Mouse (Mus musculus) lung, postnatal 0 days (tissue): ENCODE measurements at regions not wholly inside any gene's neighbourhood (a gene's known extent, or its start where the extent isn't known, plus 50 kb on each side); places are given as distances from the start of the nearest gene placed in this dataset.
A peak's percentile ranks its signal among the peaks of the same experiment; 100 is the strongest.
"Not testable (repeated sequence)": the region's sequence is repeated elsewhere in the genome, so short reads cannot be mapped to it uniquely, and the experiment has no call there.

Experiments used
- ATAC-seq: fragments of 200-750 bp; cut with Nextera tagmentation; 2 replicates; pipeline ENCODE4 v1.8.0; 2017; ENCODE audit warnings: moderate library complexity
- DNase-seq: peaks from one replicate; pipeline ENCODE4 v3.0.0-alpha.2; 2016; ENCODE audit warnings: low spot score
- H3K27ac ChIP-seq: fragments of 300-500 bp; sonication (generic); 2 replicates; pipeline ENCODE4 v1.5.1; 2014; ENCODE audit warnings: antibody characterized with exemption, mild to moderate bottlenecking, low read length, mixed read lengths
- H3K27me3 ChIP-seq: fragments of 300-500 bp; sonication (generic); replicated peaks from 2 replicates; pipeline ENCODE4 v1.6.1; 2014; ENCODE audit warnings: low read length, mixed read lengths; ENCODE audit not compliant: insufficient read depth
- H3K36me3 ChIP-seq: fragments of 300-500 bp; sonication (generic); 2 replicates; pipeline ENCODE4 v1.6.1; 2014; ENCODE audit warnings: low read length, mixed read lengths; ENCODE audit not compliant: insufficient read depth
- H3K4me1 ChIP-seq: fragments of 300-500 bp; sonication (generic); 2 replicates; pipeline ENCODE4 v1.6.1; 2014; ENCODE audit warnings: antibody characterized with exemption, low read depth, low read length, mixed read lengths; ENCODE audit not compliant: insufficient read depth
- H3K4me2 ChIP-seq: fragments of 300-500 bp; sonication (generic); replicated peaks from 2 replicates; pipeline ENCODE4 v1.6.1; 2014; ENCODE audit warnings: low read depth, mild to moderate bottlenecking, low read length, moderate library complexity, mixed read lengths
- H3K4me3 ChIP-seq: fragments of 300-500 bp; sonication (generic); 2 replicates; pipeline ENCODE4 v1.5.1; 2014; ENCODE audit warnings: low read depth, low read length
- H3K9ac ChIP-seq: fragments of 300-500 bp; sonication (generic); replicated peaks from 2 replicates; pipeline ENCODE4 v1.6.1; 2014; ENCODE audit warnings: low read depth, mild to moderate bottlenecking
- H3K9me3 ChIP-seq: fragments of 300-500 bp; sonication (generic); 2 replicates; pipeline ENCODE4 v1.6.1; 2016; ENCODE audit warnings: low read length, mixed read lengths
- CTCF ChIP-seq: IDR thresholded peaks from 2 replicates; pipeline ENCODE4 v1.5.1; 2016; ENCODE audit warnings: antibody characterized with exemption, mild to moderate bottlenecking
- EP300 ChIP-seq: IDR thresholded peaks from 2 replicates; pipeline ENCODE4 v1.6.1; 2016; ENCODE audit warnings: antibody characterized with exemption, mild to moderate bottlenecking, control low read depth
- WGBS: fragments of 180-500 bp; shearing (Covaris S2); extraction: QIAGEN DNeasy Blood & Tissue Kit; methylation state at CpG from one replicate; pipeline ENCODE4 v1.1.7; 2014; 5-methylcytosine and 5-hydroxymethylcytosine counted together

GRCm38 (mm10) chr13:4790414-4790813 lies 181.4 kb upstream of the Akr1e1 start:
- no peak overlapping the region for H3K27ac ChIP-seq
- no peaks in the 10 kb centered on the region for H3K9me3 ChIP-seq
- H3K9ac ChIP-seq = no peak overlapping the region
- ATAC-seq (no peak), DNase-seq (peak; percentile 8)
- H3K4me3 ChIP-seq = no peak overlapping the region
- H3K36me3 ChIP-seq = no peaks in the 10 kb centered on the region
- no peak for TF ChIP-seq CTCF
- TF ChIP-seq EP300 = no peak
- WGBS = 66% methylated on average over 2 of the region's 2 CpGs
- no peak overlapping the region for H3K4me2 ChIP-seq
- no peaks in the 10 kb centered on the region for H3K27me3 ChIP-seq
- H3K4me1 ChIP-seq = no peaks in the 10 kb centered on the region

- ATAC-seq (no peak), DNase-seq (no peak)
- no peak overlapping the region for H3K4me2 ChIP-seq
- H3K27me3 ChIP-seq = no peaks in the 10 kb centered on the region
- H3K4me3 ChIP-seq = no peak overlapping the region
- no peak for TF ChIP-seq CTCF
- no peak for TF ChIP-seq EP300
- no peak overlapping the region for H3K9ac ChIP-seq
- no peaks in the 10 kb centered on the region for H3K36me3 ChIP-seq
- H3K9me3 ChIP-seq = no peaks in the 10 kb centered on the region
- H3K27ac ChIP-seq = no peak overlapping the region
- WGBS = 59% methylated on average over 3 of the region's 3 CpGs
- H3K4me1 ChIP-seq = no peaks in the 10 kb centered on the region
Measured at GRCm38 (mm10) chr13:4783290-4783689, 174.3 kb upstream of the Akr1e1 start.

GRCm38 (mm10) chr13:4778264-4778823 lies 169.4 kb upstream of the Akr1e1 start:
- not testable (repeated sequence) for H3K9me3 ChIP-seq, H3K27me3 ChIP-seq, H3K9ac ChIP-seq, H3K4me1 ChIP-seq, H3K36me3 ChIP-seq, H3K27ac ChIP-seq, ATAC-seq, DNase-seq, H3K4me2 ChIP-seq, H3K4me3 ChIP-seq
- WGBS = 75% methylated on average over 3 of the region's 3 CpGs

- H3K4me1 ChIP-seq = no peaks in the 10 kb centered on the region
- no peak overlapping the region for H3K4me3 ChIP-seq
- H3K27me3 ChIP-seq = no peaks in the 10 kb centered on the region
- H3K4me2 ChIP-seq = no peak overlapping the region
- H3K27ac ChIP-seq = no peak overlapping the region
- H3K9ac ChIP-seq = no peak overlapping the region
- peak; percentile 14; the same call in 1 of the 2 replicates for TF ChIP-seq EP300
- TF ChIP-seq CTCF = peak; percentile 85
- peak; percentile 56; the same call in 1 of the 2 replicates for ATAC-seq
- no peaks in the 10 kb centered on the region for H3K36me3 ChIP-seq
- DNase-seq = peak; percentile 78
- no peaks in the 10 kb centered on the region for H3K9me3 ChIP-seq
- WGBS = 29% methylated on average over 4 of the region's 4 CpGs
Measured at GRCm38 (mm10) chr13:4776855-4777254, 167.9 kb upstream of the Akr1e1 start.

- 63% methylated on average over 2 of the region's 2 CpGs for WGBS
- TF ChIP-seq EP300 (no peak), CTCF (no peak)
- H3K27ac ChIP-seq = peak overlapping the region; percentile 77
- DNase-seq (peak; percentile 50), ATAC-seq (no peak)
- H3K9ac ChIP-seq = no peak overlapping the region
- no peaks in the 10 kb centered on the region for H3K27me3 ChIP-seq
- H3K36me3 ChIP-seq = no peaks in the 10 kb centered on the region
- no peak overlapping the region for H3K4me3 ChIP-seq
- H3K4me2 ChIP-seq = no peak overlapping the region
- no peaks in the 10 kb centered on the region for H3K9me3 ChIP-seq
- H3K4me1 ChIP-seq = no peaks in the 10 kb centered on the region
Measured at GRCm38 (mm10) chr13:4772324-4772723, 163.3 kb upstream of the Akr1e1 start.

GRCm38 (mm10) chr13:4771120-4772075 lies 162.4 kb upstream of the Akr1e1 start:
- H3K4me1 ChIP-seq = no peaks in the 10 kb centered on the region
- peak overlapping the region; percentile 18; the same call in 1 of the 2 replicates for H3K4me3 ChIP-seq
- no peaks in the 10 kb centered on the region for H3K27me3 ChIP-seq
- WGBS = 6% methylated on average over 12 of the region's 12 CpGs
- H3K4me2 ChIP-seq = peak overlapping the region; percentile 43
- 0 out of 2 replicates have a peak overlapping the region, but pooled peaks have one; percentile 34 for H3K9ac ChIP-seq
- ATAC-seq = peak; percentile 99
- H3K27ac ChIP-seq = peak overlapping the region; percentile 90
- H3K9me3 ChIP-seq = no peaks in the 10 kb centered on the region
- H3K36me3 ChIP-seq = no peaks in the 10 kb centered on the region
- DNase-seq = peak; percentile 99
- TF ChIP-seq CTCF (peak; percentile 77), EP300 (peak; percentile 97)
